Mouse (Mus musculus): ENCODE measurements at regions not wholly inside any gene's neighbourhood (a gene's known extent, or its start where the extent isn't known, plus 50 kb on each side); places are given as distances from the start of the nearest gene placed in this dataset.

- no peak for ATAC-seq (ENCODE audit: insufficient number of reproducible peaks, low FRiP score, low TSS enrichment, low read depth)
- Histone ChIP-seq H3K36me3 (ENCODE audit: control insufficient read depth, insufficient read depth, low read length) (no peaks in the 10 kb centered on the region), H3K9ac (ENCODE audit: low read length) (no peak overlapping the region), H3K9me3 (ENCODE audit: control insufficient read depth, low read length) (no peaks in the 10 kb centered on the region), H3K4me1 (ENCODE audit: control insufficient read depth, insufficient read depth, low read length) (no peaks in the 10 kb centered on the region), H3K4me2 (ENCODE audit: low read depth, severe bottlenecking) (no peak overlapping the region), H3K4me3 (ENCODE audit: low read depth, low read length) (no peak overlapping the region), H3K27ac (replicated peaks; ENCODE audit: low read depth, low read length) (no peak overlapping the region), H3K27me3 (ENCODE audit: control insufficient read depth, insufficient read depth, low read length) (no peaks in the 10 kb centered on the region)
- DNase-seq (ENCODE audit: low spot score) = no peak
Measured at GRCm38 (mm10) chr10:54509766-54510165, 433.4 kb upstream of the Man1a start.

All from limb, embryonic 11.5 days (tissue).